Mouse (Mus musculus) inflammation-experienced regulatory T-cells (primary cell): ENCODE results near the gene Serpinb9. TPM values are rescaled to one million over a fixed set of nuclear protein-coding genes. Genes with fewer than 3 reads are reported as not detected.

Source experiments
- polyA plus RNA-seq, 2 experiments: library from polyadenylated mRNA; unstranded; fragments of 100-300 nt; shearing (Covaris generic); gene quantifications; one replicate each; pipeline ENCODE4 v1.2.1; 2017

Serpinb9 gene
- 10 to 100 TPM; 18.8 to 24.9 TPM for polyA plus RNA-seq

DNA sequence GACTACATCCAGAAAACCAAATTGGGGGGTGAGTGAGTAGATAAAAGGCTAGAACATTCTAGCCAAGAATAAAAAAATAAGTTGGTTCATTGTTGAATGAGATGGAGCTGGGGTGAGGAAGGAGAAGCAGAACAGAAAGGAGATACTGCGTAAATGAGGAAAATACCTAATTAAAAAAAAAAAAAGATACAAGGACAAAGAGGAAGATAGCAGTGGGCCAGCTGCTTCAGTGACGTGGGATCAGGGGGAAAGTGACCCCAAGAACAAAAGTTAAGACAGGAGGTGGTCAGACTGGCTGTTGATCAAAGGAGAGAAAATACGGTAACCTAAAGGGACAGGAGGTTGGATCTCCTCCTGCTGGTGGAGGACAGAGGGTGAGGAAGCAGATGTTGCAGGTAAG lies at the start of gene Serpinb9:
Gene Serpinb9, plus strand, starts transcription at position 301 of the 400 bp plus-strand sequence.

DNA sequence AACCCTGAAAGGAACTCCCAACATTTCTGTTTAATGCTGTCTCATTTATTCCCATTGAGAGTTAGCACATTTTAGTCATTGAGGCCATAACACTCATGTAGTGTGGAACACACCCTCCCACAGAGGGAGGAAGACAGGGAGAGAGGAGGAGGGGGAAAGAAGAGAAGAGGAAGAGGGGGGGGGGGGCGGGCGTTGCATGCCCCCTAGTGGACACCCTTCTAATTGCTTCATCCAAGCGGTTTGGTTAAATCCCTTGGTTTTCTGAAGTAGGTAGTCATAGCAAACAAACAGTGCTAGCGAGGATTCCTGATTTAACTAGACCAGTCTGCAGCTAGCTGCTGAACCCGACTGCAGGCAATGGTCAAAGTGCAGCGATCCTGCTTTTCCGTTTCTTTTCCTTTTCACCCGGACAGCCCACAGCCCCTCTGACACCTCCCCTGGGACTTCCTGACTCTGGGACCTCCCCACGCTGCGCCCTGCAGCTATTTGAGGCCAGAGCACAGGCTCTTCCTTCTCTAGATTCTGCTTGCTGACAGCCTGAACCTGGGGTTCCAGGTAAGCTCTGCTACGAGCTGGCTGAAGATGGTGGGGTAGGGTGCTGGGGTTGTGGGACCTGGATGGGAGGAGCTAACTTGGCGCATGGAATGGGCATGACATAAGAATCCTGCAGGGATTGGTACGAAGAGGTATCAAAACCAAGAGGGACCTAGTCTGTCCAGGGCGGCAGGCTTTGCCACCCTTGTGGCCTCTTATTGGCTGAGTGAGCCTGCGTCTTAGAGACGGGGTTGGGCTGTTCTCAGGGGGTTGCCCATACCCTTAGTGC lies 37.9 kb upstream of the Serpinb9 start, which contains the start of gene Serpinb6b:
Gene Serpinb6b, plus strand, starts transcription at position 221 of the 823 bp plus-strand sequence.

DNA sequence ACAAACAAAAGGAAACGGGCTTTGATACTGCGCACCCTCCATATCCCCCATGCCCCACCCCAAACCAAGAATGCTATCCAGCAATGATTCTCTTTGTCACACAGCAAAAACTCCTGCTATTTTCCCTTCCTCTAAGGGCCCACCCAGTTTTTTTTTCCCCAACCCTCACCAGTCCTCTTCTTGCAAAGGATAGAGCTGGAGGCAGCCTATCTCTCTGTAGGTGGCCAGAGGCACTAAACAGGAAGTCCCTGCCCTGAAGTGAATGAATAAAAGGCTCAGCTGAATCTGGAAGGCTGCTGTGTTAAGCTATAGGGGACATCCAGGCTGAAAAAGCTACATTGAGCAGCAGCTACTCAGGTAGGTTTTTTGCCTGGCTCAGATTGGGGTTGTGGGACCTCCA lies 24.2 kb downstream of the Serpinb9 start, which contains the start of gene Serpinb9b:
Gene Serpinb9b, plus strand, starts transcription at position 173 of the 400 bp plus-strand sequence.

Other genes starting within 250 kb of the Serpinb9 start
- under 1 TPM; 0.10 to 0.33 TPM for gene Mylk4, start 219.3 kb upstream of the Serpinb9 start, polyA plus RNA-seq
- 10 to 100 TPM; 80.1 to 88.9 TPM for gene Wrnip1, start 201.2 kb upstream of the Serpinb9 start, polyA plus RNA-seq
- gene D930007J09Rik, start 200.4 kb upstream of the Serpinb9 start, polyA plus RNA-seq = not detected
- gene Serpinb1a, start 152.1 kb upstream of the Serpinb9 start, polyA plus RNA-seq = 10 to 100 TPM in 1 of 2 experiments, 1 to 10 TPM in 1; 3.9 to 14.4 TPM
- gene Serpinb1c, start 105.0 kb upstream of the Serpinb9 start, polyA plus RNA-seq = under 1 TPM in 1 of 2 experiments, not detected in 1; 0.56 TPM
- 10 to 100 TPM in 1 of 2 experiments, 1 to 10 TPM in 1; 6.8 to 19.9 TPM for gene Serpinb6b, start 38.0 kb upstream of the Serpinb9 start, polyA plus RNA-seq
- under 1 TPM; 0.37 to 0.91 TPM for gene Serpinb9b, start 24.2 kb downstream of the Serpinb9 start, polyA plus RNA-seq
- not detected for gene Serpinb1b, start 75.3 kb downstream of the Serpinb9 start, polyA plus RNA-seq
- 1 to 10 TPM in 1 of 2 experiments, under 1 TPM in 1; 0.14 to 1.9 TPM for gene Serpinb9c, start 156.5 kb downstream of the Serpinb9 start, polyA plus RNA-seq
- gene Serpinb9d, start 189.7 kb downstream of the Serpinb9 start, polyA plus RNA-seq = under 1 TPM in 1 of 2 experiments, not detected in 1; 0.49 TPM
- gene Serpinb9e, start 246.4 kb downstream of the Serpinb9 start, polyA plus RNA-seq = under 1 TPM in 1 of 2 experiments, not detected in 1; 0.18 TPM